Mouse (Mus musculus) stomach, embryonic 14.5 days (tissue): ENCODE measurements around the gene Lhx3. TPM values are rescaled to one million over a fixed set of nuclear protein-coding genes. Genes with fewer than 3 reads are reported as not detected.

Experiments
- ATAC-seq: fragments of 200-750 bp; cut with Nextera tagmentation; 2 replicates; pipeline ENCODE4 v1.8.0; 2017; ENCODE audit warnings: low read depth, moderate TSS enrichment; ENCODE audit not compliant: insufficient number of reproducible peaks, insufficient read depth, low FRiP score
- H3K27ac ChIP-seq: fragments of 300-500 bp; sonication (generic); 2 replicates; pipeline ENCODE4 v1.5.1; 2014; ENCODE audit warnings: mild to moderate bottlenecking, low read length, moderate library complexity, mixed read lengths
- H3K27me3 ChIP-seq: fragments of 300-500 bp; sonication (generic); 2 replicates; pipeline ENCODE4 v1.6.1; 2014; ENCODE audit warnings: low read length, control low read depth, mixed read lengths; ENCODE audit not compliant: control insufficient read depth, insufficient read depth
- H3K36me3 ChIP-seq: fragments of 300-500 bp; sonication (generic); 2 replicates; pipeline ENCODE4 v1.6.1; 2014; ENCODE audit warnings: mild to moderate bottlenecking, control low read depth, low read length, moderate library complexity, mixed read lengths; ENCODE audit not compliant: control insufficient read depth, insufficient read depth
- H3K4me1 ChIP-seq: fragments of 300-500 bp; sonication (generic); 2 replicates; pipeline ENCODE4 v1.6.1; 2014; ENCODE audit warnings: low read length, control low read depth, mixed read lengths; ENCODE audit not compliant: control insufficient read depth, insufficient read depth
- H3K4me2 ChIP-seq: fragments of 300-500 bp; sonication (generic); replicated peaks from 2 replicates; pipeline ENCODE4 v1.6.1; 2014; ENCODE audit warnings: low read depth, low read length, control low read depth
- H3K4me3 ChIP-seq: fragments of 300-500 bp; sonication (generic); 2 replicates; pipeline ENCODE4 v1.5.1; 2014; ENCODE audit warnings: low read depth, low read length, control low read depth
- H3K9ac ChIP-seq: fragments of 300-500 bp; sonication (generic); replicated peaks from 2 replicates; pipeline ENCODE4 v1.6.1; 2014; ENCODE audit warnings: low read depth, mild to moderate bottlenecking, control low read depth, low read length, moderate library complexity, mixed read lengths
- H3K9me3 ChIP-seq: fragments of 300-500 bp; sonication (generic); 2 replicates; pipeline ENCODE4 v1.6.1; 2016; ENCODE audit warnings: low read depth, low read length, control low read depth; ENCODE audit not compliant: control insufficient read depth
- WGBS: fragments of 180-500 bp; shearing (Covaris S2); extraction: QIAGEN DNeasy Blood & Tissue Kit; methylation state at CpG from one replicate; pipeline ENCODE4 v1.1.7; 2014; 5-methylcytosine and 5-hydroxymethylcytosine counted together
- polyA plus RNA-seq: library from polyadenylated mRNA; unstranded; fragments of >200 nt; fragmentation: Nextera tagmentation; extraction: Ambion mirVana; gene quantifications from 2 replicates; pipeline ENCODE4 v1.2.1, GENCODE M21; 2014

Gene Lhx3
- polyA plus RNA-seq, 1 experiment from 2014 or later: not detected

- Histone ChIP-seq H3K9me3 (no peaks in the 10 kb centered on the region), H3K4me2 (peak overlapping the region; percentile 71), H3K27me3 (no peaks in the 10 kb centered on the region), H3K36me3 (no peaks in the 10 kb centered on the region), H3K9ac (peak overlapping the region; percentile 88), H3K27ac (peak overlapping the region; percentile 58), H3K4me1 (peaks cover 26% of the 10 kb centered on the region; the same call in 1 of the 2 replicates), H3K4me3 (peak overlapping the region; percentile 85)
- WGBS: under 1% methylated on average over 51 of the region's 51 CpGs
- ATAC-seq: peak; percentile 44; the same call in 1 of the 2 replicates
Measured at GRCm38 (mm10) chr2:26236681-26237289, 28.7 kb upstream of the Lhx3 start.

- no peaks in the 10 kb centered on the region for H3K9me3 ChIP-seq
- H3K4me2 ChIP-seq: no peak overlapping the region
- peaks cover 20% of the 10 kb centered on the region; the same call in 1 of the 2 replicates for H3K4me1 ChIP-seq
- no peak overlapping the region for H3K9ac ChIP-seq
- no peak overlapping the region for H3K27ac ChIP-seq
- H3K4me3 ChIP-seq: no peak overlapping the region
- WGBS: 69% methylated on average over 2 of the region's 2 CpGs
- ATAC-seq: no peak
- H3K27me3 ChIP-seq: no peaks in the 10 kb centered on the region
- H3K36me3 ChIP-seq: no peaks in the 10 kb centered on the region
Measured at GRCm38 (mm10) chr2:26234771-26235170, 26.7 kb upstream of the Lhx3 start.

- 0 out of 2 replicates have a peak, but pooled peaks cover 2% of the 10 kb centered on the region for H3K36me3 ChIP-seq
- H3K4me2 ChIP-seq: no peak overlapping the region
- no peak overlapping the region for H3K9ac ChIP-seq
- H3K27me3 ChIP-seq: no peaks in the 10 kb centered on the region
- H3K4me3 ChIP-seq: no peak overlapping the region
- WGBS: 61% methylated on average over 5 of the region's 5 CpGs
- no peak overlapping the region for H3K27ac ChIP-seq
- no peak for ATAC-seq
- peaks cover 20% of the 10 kb centered on the region; the same call in 1 of the 2 replicates for H3K4me1 ChIP-seq
- no peaks in the 10 kb centered on the region for H3K9me3 ChIP-seq
Measured at GRCm38 (mm10) chr2:26234253-26234652, 26.2 kb upstream of the Lhx3 start.

DNA sequence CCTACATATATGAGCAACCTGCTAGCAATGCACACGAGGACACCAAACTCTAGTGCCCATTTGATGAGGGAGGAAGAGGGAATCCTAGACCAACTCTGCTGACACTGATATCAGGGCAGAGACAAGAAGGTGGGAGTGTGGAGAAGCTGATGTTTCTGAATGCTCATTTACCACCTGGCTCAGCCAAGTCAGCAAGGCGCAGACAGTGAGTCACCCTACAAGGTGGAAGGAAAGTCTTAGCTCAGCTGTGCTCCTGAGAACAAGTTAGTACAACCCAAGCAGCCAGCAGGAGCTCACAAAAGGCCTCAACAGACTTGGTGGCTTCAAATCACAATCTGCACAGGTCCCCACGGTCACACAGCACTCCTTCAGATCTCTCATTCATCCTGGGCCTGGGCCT, 23.3 kb upstream of the Lhx3 start:
- Histone ChIP-seq H3K27ac (no peak overlapping the region), H3K27me3 (no peaks in the 10 kb centered on the region), H3K36me3 (peaks cover 3% of the 10 kb centered on the region; the same call in 1 of the 2 replicates), H3K9me3 (no peaks in the 10 kb centered on the region), H3K4me2 (no peak overlapping the region), H3K9ac (no peak overlapping the region), H3K4me3 (no peak overlapping the region), H3K4me1 (peaks cover 17% of the 10 kb centered on the region; the same call in 1 of the 2 replicates)
- no peak for ATAC-seq
- WGBS: 82% methylated on average over 3 of the region's 3 CpGs

DNA sequence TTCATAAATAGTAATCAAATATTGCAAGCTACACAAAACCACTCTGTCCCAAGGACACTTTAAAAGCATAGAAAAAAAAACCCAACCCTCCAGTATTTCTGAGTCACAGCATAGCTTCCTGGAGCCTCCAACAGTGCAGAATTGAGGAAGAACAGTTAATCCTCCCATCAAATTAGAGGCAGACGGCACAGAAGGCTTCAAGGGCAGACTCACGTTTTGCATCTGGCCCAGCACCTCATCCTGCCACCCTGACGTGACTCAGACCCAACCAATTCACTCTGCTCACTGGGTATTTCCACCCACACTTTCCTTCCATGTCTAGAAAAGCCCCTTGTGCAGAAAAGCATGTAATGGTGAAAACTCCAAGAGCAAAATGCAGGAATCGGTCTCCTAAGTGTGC, 22.2 kb upstream of the Lhx3 start:
- H3K4me3 ChIP-seq: no peak overlapping the region
- H3K36me3 ChIP-seq: peaks cover 10% of the 10 kb centered on the region; the same call in 1 of the 2 replicates
- H3K9ac ChIP-seq: no peak overlapping the region
- H3K4me2 ChIP-seq: no peak overlapping the region
- H3K9me3 ChIP-seq: no peaks in the 10 kb centered on the region
- peaks cover 8% of the 10 kb centered on the region; the same call in 1 of the 2 replicates for H3K4me1 ChIP-seq
- 62% methylated on average over 4 of the region's 4 CpGs for whole genome bisulfite sequencing
- H3K27me3 ChIP-seq: no peaks in the 10 kb centered on the region
- no peak for ATAC-seq
- no peak overlapping the region for H3K27ac ChIP-seq

- 72% methylated on average over 1 of the region's 1 CpGs for WGBS
- no peaks in the 10 kb centered on the region for H3K4me1 ChIP-seq
- H3K27me3 ChIP-seq: no peaks in the 10 kb centered on the region
- no peak overlapping the region for H3K9ac ChIP-seq
- no peaks in the 10 kb centered on the region for H3K9me3 ChIP-seq
- H3K4me3 ChIP-seq: no peak overlapping the region
- no peak overlapping the region for H3K27ac ChIP-seq
- peak; percentile 28; the same call in 1 of the 2 replicates for ATAC-seq
- H3K4me2 ChIP-seq: no peak overlapping the region
- peaks cover 16% of the 10 kb centered on the region; the same call in 1 of the 2 replicates for H3K36me3 ChIP-seq
Measured at GRCm38 (mm10) chr2:26227788-26228187, 19.7 kb upstream of the Lhx3 start.

DNA sequence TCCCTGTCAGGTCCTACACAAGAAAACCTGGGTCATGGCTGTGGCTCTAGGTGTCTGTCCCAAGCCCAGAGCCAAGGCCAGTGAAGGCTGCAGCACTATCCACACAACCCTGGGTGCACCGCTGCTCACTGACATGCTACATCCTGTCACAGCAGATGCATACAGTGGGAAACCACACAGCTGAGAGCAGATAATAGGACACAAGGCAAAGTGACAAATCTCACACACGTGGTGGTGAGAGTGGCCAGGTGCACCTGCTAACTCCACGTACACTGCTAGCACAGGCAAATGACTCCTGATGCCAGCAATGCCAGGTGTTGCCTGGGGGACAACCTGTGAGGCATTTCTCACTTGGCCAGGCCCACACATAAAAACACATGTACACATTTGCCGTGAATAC, 17.2 kb upstream of the Lhx3 start:
- Histone ChIP-seq H3K27me3 (no peaks in the 10 kb centered on the region), H3K9ac (no peak overlapping the region), H3K4me1 (no peaks in the 10 kb centered on the region), H3K27ac (no peak overlapping the region), H3K4me2 (no peak overlapping the region), H3K9me3 (no peaks in the 10 kb centered on the region), H3K4me3 (no peak overlapping the region), H3K36me3 (peaks cover 23% of the 10 kb centered on the region)
- 80% methylated on average over 4 of the region's 4 CpGs for WGBS
- no peak for ATAC-seq

DNA sequence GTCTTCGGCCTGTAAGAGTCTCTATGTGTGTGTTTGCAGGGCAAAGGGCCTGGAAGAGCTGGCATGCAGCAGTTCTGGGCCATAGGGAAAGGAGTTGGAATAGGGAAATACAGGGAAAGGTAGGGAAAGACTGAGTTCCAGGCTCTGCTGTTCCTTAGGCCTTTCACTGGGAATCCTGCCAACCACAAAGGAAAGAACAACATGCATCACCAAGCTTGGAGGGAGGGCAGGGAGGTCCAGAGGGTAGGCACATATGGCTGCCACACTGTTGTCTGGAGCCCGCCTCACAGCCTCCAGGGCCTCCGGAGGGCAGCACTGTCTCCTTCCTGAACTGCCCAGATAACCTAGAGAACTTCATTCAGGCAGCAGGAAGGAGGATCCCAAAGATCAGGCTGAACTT, 15.9 kb upstream of the Lhx3 start:
- Histone ChIP-seq H3K9me3 (no peaks in the 10 kb centered on the region), H3K9ac (no peak overlapping the region), H3K27me3 (no peaks in the 10 kb centered on the region), H3K4me3 (no peak overlapping the region), H3K36me3 (peaks cover 25% of the 10 kb centered on the region), H3K27ac (no peak overlapping the region), H3K4me1 (no peaks in the 10 kb centered on the region), H3K4me2 (no peak overlapping the region)
- 86% methylated on average over 3 of the region's 3 CpGs for WGBS
- no peak for ATAC-seq

- WGBS: 17% methylated on average over 3 of the region's 3 CpGs
- no peak for ATAC-seq
- H3K27ac ChIP-seq: no peak overlapping the region
- no peak overlapping the region for H3K4me2 ChIP-seq
- peaks cover 41% of the 10 kb centered on the region for H3K36me3 ChIP-seq
- no peaks in the 10 kb centered on the region for H3K9me3 ChIP-seq
- H3K27me3 ChIP-seq: no peaks in the 10 kb centered on the region
- no peak overlapping the region for H3K9ac ChIP-seq
- H3K4me3 ChIP-seq: no peak overlapping the region
- no peaks in the 10 kb centered on the region for H3K4me1 ChIP-seq
Measured at GRCm38 (mm10) chr2:26214526-26214925, 6.4 kb upstream of the Lhx3 start.
